19 mouse cellular contexts compared by ENCODE assay signal in genomic region chr16:91833121-91833520, GRCm38 (mm10).
"Had no signal": no experiment of that assay in that cellular context is flagged by ENCODE, and none has a peak within 500 bp of the region (broad histone marks: within the 10 kb centered on the region; RNA-seq: fewer than 3 reads in every experiment).

No protein-coding gene starts in this region.

- ATAC-seq: midbrain, embryonic 16.5 days had no signal

- H3K9ac ChIP-seq: lung, embryonic 14.5 days; midbrain, embryonic 12.5 days; neural tube, embryonic 13.5 days; neural tube, embryonic 15.5 days had no signal

- H3K4me3 ChIP-seq: midbrain, embryonic 10.5 days; midbrain, embryonic 12.5 days; myocyte; neural tube, embryonic 13.5 days; neural tube, embryonic 15.5 days had no signal

- H3K9me3 ChIP-seq: midbrain, embryonic 10.5 days; midbrain, embryonic 12.5 days; neural tube, embryonic 13.5 days; neural tube, embryonic 15.5 days had no signal

- H3K27ac ChIP-seq: midbrain, embryonic 10.5 days; midbrain, embryonic 12.5 days; neural tube, embryonic 13.5 days; neural tube, embryonic 15.5 days had no signal

- H3K4me2 ChIP-seq: lung, embryonic 14.5 days; midbrain, embryonic 12.5 days; neural tube, embryonic 13.5 days; neural tube, embryonic 15.5 days had no signal

- DNase-seq: lung, adult 18-20 months; lung, embryonic 14.5 days; lung, postnatal 10 days; lung, postnatal 4 days; midbrain, embryonic 14.5 days; retina, postnatal 1 day; right cerebral cortex, adult 18-20 months; right cerebral cortex, postnatal 25 days; right cerebral cortex, postnatal 4 days; spleen, adult 18-20 months; thymus, adult 18-20 months; thymus, postnatal 14 days; thymus, postnatal 36 days had no signal

- H3K27me3 ChIP-seq: midbrain, embryonic 12.5 days; neural tube, embryonic 13.5 days; neural tube, embryonic 15.5 days had no signal
